Mouse (Mus musculus) kidney, postnatal 0 days (tissue): ENCODE data around the gene Hoxc9. TPM values are rescaled to one million over a fixed set of nuclear protein-coding genes. Genes with fewer than 3 reads are reported as not detected.
A peak's percentile ranks its signal among the peaks of the same experiment; 100 is the strongest.

Source experiments
- ATAC-seq: fragments of 200-750 bp; cut with Nextera tagmentation; replicated peaks from 2 replicates; pipeline ENCODE4 v1.8.0; 2017; ENCODE audit warnings: low read depth, moderate number of reproducible peaks, moderate TSS enrichment, moderate library complexity; ENCODE audit not compliant: low FRiP score
- DNase-seq: peaks from one replicate; pipeline ENCODE4 v3.0.0-alpha.2; 2016; ENCODE audit warnings: low spot score
- H3K27ac ChIP-seq: fragments of 300-500 bp; sonication (generic); 2 replicates; pipeline ENCODE4 v1.5.1; 2014; ENCODE audit warnings: mild to moderate bottlenecking
- H3K27me3 ChIP-seq: fragments of 300-500 bp; sonication (generic); 2 replicates; pipeline ENCODE4 v1.6.1; 2014; ENCODE audit warnings: low read length, mixed read lengths; ENCODE audit not compliant: insufficient read depth
- H3K36me3 ChIP-seq: fragments of 300-500 bp; sonication (generic); 2 replicates; pipeline ENCODE4 v1.6.1; 2014; ENCODE audit warnings: low read length, mixed read lengths; ENCODE audit not compliant: insufficient read depth
- H3K4me1 ChIP-seq: fragments of 300-500 bp; sonication (generic); replicated peaks from 2 replicates; pipeline ENCODE4 v1.6.1; 2014; ENCODE audit warnings: antibody characterized with exemption, low read length, mixed read lengths; ENCODE audit not compliant: insufficient read depth
- H3K4me2 ChIP-seq: fragments of 300-500 bp; sonication (generic); 2 replicates; pipeline ENCODE4 v1.6.1; 2014; ENCODE audit warnings: mild to moderate bottlenecking, low read length, moderate library complexity, mixed read lengths
- H3K4me3 ChIP-seq: fragments of 300-500 bp; sonication (generic); replicated peaks from 2 replicates; pipeline ENCODE4 v1.5.1; 2014; ENCODE audit warnings: low read depth, low read length
- H3K9ac ChIP-seq: fragments of 300-500 bp; sonication (generic); 2 replicates; pipeline ENCODE4 v1.6.1; 2014; ENCODE audit warnings: low read depth, low read length
- H3K9me3 ChIP-seq: fragments of 300-500 bp; sonication (generic); replicated peaks from 2 replicates; pipeline ENCODE4 v1.6.1; 2016; ENCODE audit warnings: low read length, inconsistent platforms, mixed read lengths
- CTCF ChIP-seq: IDR thresholded peaks from 2 replicates; pipeline ENCODE4 v1.5.1; 2016; ENCODE audit warnings: antibody characterized with exemption, low read depth, mild to moderate bottlenecking, moderate library complexity
- WGBS: fragments of 180-500 bp; shearing (Covaris S2); extraction: QIAGEN DNeasy Blood & Tissue Kit; methylation state at CpG from one replicate; pipeline ENCODE4 v1.1.7; 2014; 5-methylcytosine and 5-hydroxymethylcytosine counted together
- polyA plus RNA-seq: library from polyadenylated mRNA; unstranded; fragments of >200 nt; fragmentation: Nextera tagmentation; extraction: Ambion mirVana; gene quantifications from 2 replicates; pipeline ENCODE4 v1.2.1, GENCODE M21; 2015

Gene Hoxc9
- polyA plus RNA-seq, 1 experiment from 2014 or later, result 12.4 TPM

DNA sequence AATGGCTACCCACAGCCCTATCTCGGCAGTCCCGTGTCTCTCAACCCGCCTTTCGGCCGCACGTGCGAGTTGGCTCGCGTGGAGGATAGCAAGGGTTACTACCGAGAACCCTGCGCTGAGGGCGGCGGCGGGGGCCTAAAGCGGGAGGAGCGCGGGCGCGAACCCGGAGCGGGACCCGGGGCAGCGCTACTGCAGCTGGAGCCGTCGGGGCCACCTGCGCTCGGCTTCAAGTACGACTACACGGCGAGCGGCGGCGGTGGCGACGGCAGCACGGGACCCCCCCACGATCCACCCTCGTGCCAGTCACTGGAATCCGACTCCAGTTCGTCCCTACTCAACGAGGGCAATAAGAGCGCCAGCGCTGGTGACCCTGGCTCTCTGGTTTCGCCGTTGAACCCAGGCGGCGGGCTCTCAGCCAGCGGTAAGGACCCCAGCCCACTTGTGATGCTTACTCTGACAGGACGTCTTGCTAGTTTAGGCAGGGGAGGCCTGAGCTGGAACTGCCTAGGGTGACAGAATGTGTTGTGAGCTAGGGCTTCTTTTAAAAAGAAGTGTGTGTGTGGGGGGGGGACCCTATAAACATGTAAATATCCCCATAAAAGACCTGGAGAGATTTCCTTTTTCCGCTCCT is 39.1 kb upstream of the Hoxc9 start:
- H3K9ac ChIP-seq, result no peak overlapping the region
- no peak for TF ChIP-seq CTCF
- DNase-seq (no peak), ATAC-seq (no peak)
- 0 out of 2 replicates have a peak overlapping the region, but pooled peaks have one; percentile 5 for H3K4me2 ChIP-seq
- H3K9me3 ChIP-seq, result no peaks in the 10 kb centered on the region
- H3K36me3 ChIP-seq, result no peaks in the 10 kb centered on the region
- H3K27me3 ChIP-seq, result peaks cover 92% of the 10 kb centered on the region
- 0 out of 2 replicates have a peak, but pooled peaks cover 5% of the 10 kb centered on the region for H3K4me1 ChIP-seq
- WGBS, result 2% methylated on average over 50 of the region's 50 CpGs
- no peak overlapping the region for H3K27ac ChIP-seq
- no peak overlapping the region for H3K4me3 ChIP-seq

DNA sequence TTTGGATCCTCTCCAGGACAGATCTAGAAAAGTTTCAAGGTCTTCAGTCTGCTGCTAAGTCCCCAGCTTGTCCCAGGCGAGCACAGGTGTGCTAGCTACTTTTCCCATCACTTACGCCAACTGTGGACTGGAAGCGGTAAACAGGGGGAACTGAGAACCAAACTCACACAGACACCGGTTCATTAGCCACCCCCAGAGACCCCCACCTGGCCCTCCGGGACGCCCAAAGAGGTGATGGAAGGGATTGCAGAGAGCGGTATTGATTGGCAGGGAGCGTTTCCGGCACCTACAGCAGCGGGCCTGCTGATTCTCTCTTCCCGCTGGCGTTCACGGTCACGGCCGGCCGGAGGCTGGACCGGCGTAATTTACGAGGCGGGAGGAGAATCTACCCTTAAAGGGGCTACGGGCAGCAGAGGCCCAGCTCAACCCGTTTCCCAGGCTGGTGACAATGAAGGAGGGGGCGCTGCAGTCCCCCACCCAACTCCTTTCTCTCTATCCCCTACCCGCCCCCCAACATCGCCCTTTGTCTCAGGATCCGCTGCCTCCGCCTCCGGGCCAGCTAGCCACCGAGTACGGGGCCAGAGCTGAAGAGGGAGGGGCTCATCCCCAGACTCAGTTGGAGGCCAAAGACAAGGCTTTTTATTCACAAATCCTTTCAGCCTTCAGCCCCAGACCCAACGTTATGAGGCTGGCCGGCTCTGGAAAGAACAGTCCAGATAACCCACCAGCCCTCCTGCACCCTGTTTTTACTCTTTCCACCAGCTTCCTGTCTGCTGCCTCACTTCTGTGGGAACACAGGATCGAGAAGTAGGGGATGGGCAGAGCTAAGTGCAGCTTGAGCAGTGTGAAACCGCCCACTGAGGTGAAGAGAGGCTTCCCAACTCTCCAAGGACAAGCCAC is 36.7 kb upstream of the Hoxc9 start:
- H3K9me3 ChIP-seq, result no peaks in the 10 kb centered on the region
- no peak for TF ChIP-seq CTCF
- DNase-seq (no peak), ATAC-seq (0 out of 2 replicates have a peak, but pooled peaks have one; percentile 9)
- no peaks in the 10 kb centered on the region for H3K36me3 ChIP-seq
- 0 out of 2 replicates have a peak, but pooled peaks cover 9% of the 10 kb centered on the region for H3K4me1 ChIP-seq
- H3K27me3 ChIP-seq, result peaks cover 88% of the 10 kb centered on the region
- H3K9ac ChIP-seq, result no peak overlapping the region
- peak overlapping the region; percentile 30 for H3K4me2 ChIP-seq
- H3K4me3 ChIP-seq, result no peak overlapping the region
- H3K27ac ChIP-seq, result no peak overlapping the region
- WGBS, result 5% methylated on average over 33 of the region's 34 CpGs

DNA sequence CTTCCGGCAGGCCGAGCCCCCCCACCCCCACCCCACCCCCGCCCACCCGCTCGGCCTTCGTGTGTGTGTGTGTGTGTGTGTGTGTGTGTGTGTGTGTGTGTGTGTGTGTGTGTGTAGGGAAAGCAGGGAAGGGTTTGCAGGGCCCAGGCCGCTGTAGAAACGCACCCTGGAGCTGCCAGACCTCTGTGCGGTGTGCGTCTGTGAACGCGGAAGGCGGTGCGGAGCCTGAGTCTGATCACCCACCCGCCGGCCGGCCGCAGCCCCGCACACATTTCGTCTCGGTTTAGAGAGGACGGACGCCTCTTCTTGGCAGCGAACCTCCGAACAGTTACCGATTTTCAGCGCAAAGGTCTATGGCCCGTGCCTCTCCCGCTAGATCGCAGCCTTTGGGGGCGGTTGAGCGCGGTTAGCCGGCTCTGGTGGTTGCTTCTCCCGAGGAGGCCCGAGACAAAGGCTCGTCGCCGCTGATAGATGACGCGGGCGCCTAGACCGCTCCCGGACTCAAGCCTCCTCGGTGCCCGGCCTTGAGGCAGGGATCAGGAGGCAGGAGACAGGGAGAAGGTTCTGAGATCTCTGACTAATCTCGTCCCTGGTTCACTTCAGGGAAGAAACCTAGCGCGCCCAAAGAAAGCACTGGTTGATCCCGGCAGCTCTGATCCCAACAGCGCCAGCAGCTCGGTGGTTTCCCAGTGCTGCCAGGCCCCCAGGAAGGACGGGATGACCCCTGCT is 33.3 kb upstream of the Hoxc9 start:
- H3K4me2 ChIP-seq, result peak overlapping the region; percentile 53
- H3K4me3 ChIP-seq, result peak overlapping the region; percentile 31
- H3K9ac ChIP-seq, result peak overlapping the region; percentile 46; the same call in 1 of the 2 replicates
- 0 out of 2 replicates have a peak, but pooled peaks cover 9% of the 10 kb centered on the region for H3K4me1 ChIP-seq
- peaks cover 89% of the 10 kb centered on the region for H3K27me3 ChIP-seq
- H3K9me3 ChIP-seq, result no peaks in the 10 kb centered on the region
- ATAC-seq (0 out of 2 replicates have a peak, but pooled peaks have one; percentile 16), DNase-seq (peak; percentile 65)
- WGBS, result under 1% methylated on average over 52 of the region's 53 CpGs
- H3K27ac ChIP-seq, result no peak overlapping the region
- peak; percentile 58 for TF ChIP-seq CTCF
- no peaks in the 10 kb centered on the region for H3K36me3 ChIP-seq

DNA sequence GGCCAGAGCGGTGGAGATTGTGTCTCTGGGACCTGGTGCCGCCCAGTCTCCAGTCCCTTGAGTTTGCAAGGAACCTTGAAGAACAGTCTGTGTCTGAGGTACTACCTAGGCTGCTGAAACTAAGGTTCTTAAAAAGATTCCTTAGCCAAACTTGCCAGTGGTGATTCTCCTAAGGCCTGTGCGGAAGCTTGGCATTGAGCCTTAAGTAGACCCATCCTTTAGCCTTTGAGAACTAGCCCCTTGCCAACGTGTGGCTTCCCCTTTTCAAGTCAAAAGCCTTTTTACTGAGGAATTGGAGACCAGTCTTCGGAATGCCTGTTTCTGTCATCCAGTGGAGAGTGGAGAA is 32.8 kb upstream of the Hoxc9 start:
- Histone ChIP-seq H3K4me3 (0 out of 2 replicates have a peak overlapping the region, but pooled peaks have one; percentile 31), H3K27me3 (peaks cover 89% of the 10 kb centered on the region), H3K9me3 (no peaks in the 10 kb centered on the region), H3K27ac (no peak overlapping the region), H3K4me1 (0 out of 2 replicates have a peak, but pooled peaks cover 9% of the 10 kb centered on the region), H3K4me2 (peak overlapping the region; percentile 53), H3K36me3 (no peaks in the 10 kb centered on the region), H3K9ac (no peak overlapping the region)
- no peak for TF ChIP-seq CTCF
- no peak for DNase-seq
- WGBS, result 19% methylated on average over 5 of the region's 5 CpGs
- ATAC-seq, result 0 out of 2 replicates have a peak, but pooled peaks have one; percentile 26

DNA sequence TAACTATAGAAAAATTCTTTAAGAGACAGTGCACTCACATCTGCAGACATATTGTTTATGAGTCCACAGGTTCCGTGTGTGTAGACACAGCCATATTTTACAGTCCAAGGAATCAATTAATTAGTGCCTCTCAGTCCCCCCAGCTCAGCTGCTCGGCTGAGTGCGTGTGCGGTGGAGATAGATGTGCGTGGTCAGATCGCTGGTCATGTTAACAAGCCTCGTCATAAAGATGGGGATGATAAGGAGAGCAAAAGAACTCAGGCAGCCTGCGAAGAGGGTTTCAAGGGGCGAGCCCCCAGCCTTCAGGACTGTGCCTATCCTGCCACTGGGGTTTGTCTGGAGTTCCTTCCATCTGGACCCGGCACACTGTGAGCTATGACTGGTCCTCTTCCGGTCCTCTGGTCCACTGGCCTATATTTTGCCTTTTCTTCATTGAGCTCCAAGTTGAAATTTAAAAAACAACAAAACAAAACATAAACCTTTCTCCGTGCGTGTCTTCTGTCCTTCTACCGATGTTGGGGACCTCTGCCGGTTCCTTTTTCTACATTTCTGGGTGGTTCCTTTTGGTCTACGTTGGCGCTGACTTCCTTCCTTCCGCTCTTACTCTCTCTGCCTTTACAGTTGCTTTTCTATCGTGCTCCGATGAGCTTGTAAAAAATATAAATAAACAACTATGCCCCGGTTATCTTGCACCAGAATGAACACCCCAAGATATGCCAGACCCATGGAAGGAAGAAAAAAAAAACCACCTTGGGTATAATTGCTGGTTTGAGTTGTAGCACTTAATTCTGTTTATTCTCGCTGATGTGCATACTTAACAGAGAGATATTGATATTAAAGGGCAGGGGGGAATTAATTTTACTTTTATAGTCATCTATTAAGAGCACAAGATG is 30.8 kb upstream of the Hoxc9 start:
- no peak overlapping the region for H3K9ac ChIP-seq
- TF ChIP-seq CTCF, result no peak
- H3K27me3 ChIP-seq, result peaks cover 81% of the 10 kb centered on the region
- H3K36me3 ChIP-seq, result no peaks in the 10 kb centered on the region
- H3K4me1 ChIP-seq, result 0 out of 2 replicates have a peak, but pooled peaks cover 4% of the 10 kb centered on the region
- H3K4me3 ChIP-seq, result no peak overlapping the region
- WGBS, result 18% methylated on average over 22 of the region's 22 CpGs
- no peak for DNase-seq
- ATAC-seq, result no peak
- H3K27ac ChIP-seq, result no peak overlapping the region
- no peak overlapping the region for H3K4me2 ChIP-seq
- no peaks in the 10 kb centered on the region for H3K9me3 ChIP-seq
